Comparison of ENCODE assay signal across 8 mouse cellular contexts in genomic region chrX:12763127-12763834, GRCm38 (mm10). TPM values are rescaled to one million over a fixed set of nuclear protein-coding genes. Genes with fewer than 3 reads are reported as not detected.
A peak's percentile ranks its signal among the peaks of the same experiment; 100 is the strongest.
DNase-seq lines count a peak whose midpoint lies in the region; ATAC-seq lines count a peak whose summit lies in the region.
"Had no signal": no experiment of that assay in that cellular context is flagged by ENCODE, and none has a peak within 500 bp of the region (broad histone marks: within the 10 kb centered on the region; RNA-seq: fewer than 3 reads in every experiment).

No protein-coding gene starts in this region.

- ATAC-seq in lung, embryonic 15.5 days (ENCODE audit: borderline replicate concordance, extremely low read depth, low FRiP score, low TSS enrichment), result no peak
- ATAC-seq in forebrain, embryonic 11.5 days (replicated peaks; ENCODE audit: low FRiP score), result no peak
- no peak for ATAC-seq in limb, embryonic 13.5 days (ENCODE audit: low FRiP score, low read depth)
- no peak for ATAC-seq in stomach, embryonic 14.5 days (ENCODE audit: insufficient number of reproducible peaks, insufficient read depth, low FRiP score, low read depth)
- no peak for ATAC-seq in monocyte, adult 5-6 weeks (replicated peaks; ENCODE audit: insufficient number of reproducible peaks, low FRiP score, low TSS enrichment, poor library complexity, severe bottlenecking)

- no peaks in the 10 kb centered on the region for H3K9me3 ChIP-seq in lung, embryonic 15.5 days
- no peaks in the 10 kb centered on the region for H3K9me3 ChIP-seq in forebrain, embryonic 11.5 days (ENCODE audit: control insufficient read depth, low read length)
- H3K9me3 ChIP-seq in limb, embryonic 13.5 days, result no peaks in the 10 kb centered on the region
- no peaks in the 10 kb centered on the region for H3K9me3 ChIP-seq in stomach, embryonic 14.5 days (ENCODE audit: control insufficient read depth, low read depth, low read length)

- peak overlapping the region; percentile 70; the same call in 1 of the 2 replicates for H3K9ac ChIP-seq in lung, embryonic 15.5 days
- H3K9ac ChIP-seq in forebrain, embryonic 11.5 days (ENCODE audit: low read length), result peak overlapping the region; percentile 78
- H3K9ac ChIP-seq in limb, embryonic 13.5 days, result peak overlapping the region; percentile 83
- H3K9ac ChIP-seq in stomach, embryonic 14.5 days (replicated peaks; ENCODE audit: low read depth, low read length), result no peak overlapping the region

- WGBS in lung, embryonic 15.5 days, result 61% methylated on average over 3 of the region's 3 CpGs
- 88% methylated on average over 3 of the region's 3 CpGs for WGBS in forebrain, embryonic 11.5 days
- 70% methylated on average over 3 of the region's 3 CpGs for WGBS in limb, embryonic 13.5 days
- WGBS in stomach, embryonic 14.5 days, result 59% methylated on average over 3 of the region's 3 CpGs

- 0 out of 2 replicates have a peak, but pooled peaks cover 6% of the 10 kb centered on the region for H3K4me1 ChIP-seq in lung, embryonic 15.5 days
- 0 out of 2 replicates have a peak, but pooled peaks cover 2% of the 10 kb centered on the region for H3K4me1 ChIP-seq in forebrain, embryonic 11.5 days (replicated peaks; ENCODE audit: control insufficient read depth, insufficient read depth, low read length)
- 0 out of 2 replicates have a peak, but pooled peaks cover 4% of the 10 kb centered on the region for H3K4me1 ChIP-seq in limb, embryonic 13.5 days
- H3K4me1 ChIP-seq in stomach, embryonic 14.5 days (ENCODE audit: control insufficient read depth, insufficient read depth, low read length), result no peaks in the 10 kb centered on the region

- H3K36me3 ChIP-seq in lung, embryonic 15.5 days, result no peaks in the 10 kb centered on the region
- no peaks in the 10 kb centered on the region for H3K36me3 ChIP-seq in forebrain, embryonic 11.5 days (ENCODE audit: control insufficient read depth, insufficient read depth, low read length)
- H3K36me3 ChIP-seq in limb, embryonic 13.5 days, result no peaks in the 10 kb centered on the region
- H3K36me3 ChIP-seq in stomach, embryonic 14.5 days (ENCODE audit: control insufficient read depth, insufficient read depth, low read length), result no peaks in the 10 kb centered on the region

- peak overlapping the region; percentile 98 for H3K27ac ChIP-seq in lung, embryonic 15.5 days
- peak overlapping the region; percentile 94 for H3K27ac ChIP-seq in forebrain, embryonic 11.5 days (ENCODE audit: low read depth, low read length)
- H3K27ac ChIP-seq in limb, embryonic 13.5 days, result peak overlapping the region; percentile 95; the same call in 1 of the 2 replicates
- H3K27ac ChIP-seq in stomach, embryonic 14.5 days (ENCODE audit: low read length), result no peak overlapping the region

- peak overlapping the region; percentile 67 for H3K4me3 ChIP-seq in lung, embryonic 15.5 days
- peak overlapping the region; percentile 64 for H3K4me3 ChIP-seq in forebrain, embryonic 11.5 days (ENCODE audit: low read depth, low read length)
- peak overlapping the region; percentile 62 for H3K4me3 ChIP-seq in limb, embryonic 13.5 days
- peak overlapping the region; percentile 60 for H3K4me3 ChIP-seq in stomach, embryonic 14.5 days (ENCODE audit: low read depth, low read length)

- peaks cover 8% of the 10 kb centered on the region; the same call in 1 of the 2 replicates for H3K27me3 ChIP-seq in lung, embryonic 15.5 days
- no peaks in the 10 kb centered on the region; the same call in 1 of the 2 replicates for H3K27me3 ChIP-seq in forebrain, embryonic 11.5 days (ENCODE audit: control insufficient read depth, insufficient read depth, low read length)
- peaks cover 17% of the 10 kb centered on the region for H3K27me3 ChIP-seq in limb, embryonic 13.5 days
- no peaks in the 10 kb centered on the region for H3K27me3 ChIP-seq in stomach, embryonic 14.5 days (ENCODE audit: control insufficient read depth, insufficient read depth, low read length)

- H3K4me2 ChIP-seq in lung, embryonic 15.5 days, result peak overlapping the region; percentile 56
- H3K4me2 ChIP-seq in forebrain, embryonic 11.5 days (ENCODE audit: low read depth, low read length, severe bottlenecking), result peak overlapping the region; percentile 61
- peak overlapping the region; percentile 64 for H3K4me2 ChIP-seq in limb, embryonic 13.5 days (replicated peaks)
- peak overlapping the region; percentile 50 for H3K4me2 ChIP-seq in stomach, embryonic 14.5 days (replicated peaks; ENCODE audit: low read depth, low read length)

- no peak for DNase-seq in lung, adult 18-20 months
- DNase-seq in forebrain, embryonic 11.5 days (ENCODE audit: low spot score), result no peak
- no peak for DNase-seq in adipocyte (ENCODE audit: low spot score)
- DNase-seq: adrenal gland, postnatal 14 days had no signal

RNA-seq across cellular contexts. Expression of gene Med14, which starts 1.4 kb away (rescaled TPM):
- 9.7 and 10.7 TPM in 2 replicates for polyA plus RNA-seq in lung, embryonic 15.5 days (2015; fragmentation: Nextera tagmentation; extraction: Ambion mirVana)
- polyA plus RNA-seq in forebrain, embryonic 11.5 days (2014; fragmentation: Nextera tagmentation; extraction: Ambion mirVana), result 31.9 and 33.1 TPM in 2 replicates
- 11.7 and 12.5 TPM in 2 replicates for polyA plus RNA-seq in limb, embryonic 13.5 days (2015; fragmentation: Nextera tagmentation; extraction: Ambion mirVana)
- polyA plus RNA-seq in stomach, embryonic 14.5 days (2014; fragmentation: Nextera tagmentation; extraction: Ambion mirVana), result 20.7 and 22.8 TPM in 2 replicates
- total RNA-seq in monocyte, adult 5-6 weeks (2017), result 10.7 to 24.7 TPM (median 15.0 TPM) in 3 replicates
